Mouse (Mus musculus): Measurements from ENCODE around the gene Vgll4. TPM values are rescaled to one million over a fixed set of nuclear protein-coding genes. Genes with fewer than 3 reads are reported as not detected.

Gene Vgll4
- polyA plus RNA-seq, 1 experiment from 2014 or later, result 111 TPM

GRCm38 (mm10) chr6:114812322-114812721 lies 157.5 kb downstream of the Vgll4 start:
- Histone ChIP-seq H3K4me3 (ENCODE audit: low read depth, low read length) (no peak overlapping the region), H3K4me2 (no peak overlapping the region), H3K4me1 (ENCODE audit: insufficient read depth) (peaks cover 4% of the 10 kb centered on the region), H3K9ac (no peak overlapping the region), H3K36me3 (ENCODE audit: insufficient read depth) (no peaks in the 10 kb centered on the region), H3K27me3 (ENCODE audit: insufficient read depth, low read length) (no peaks in the 10 kb centered on the region), H3K9me3 (ENCODE audit: low read depth, low read length) (no peaks in the 10 kb centered on the region), H3K27ac (ENCODE audit: low read depth) (no peak overlapping the region)
- TF ChIP-seq CTCF (IDR thresholded peaks at IDR 0.05; ENCODE audit: low read depth), result no peak
- DNase-seq (no peak), ATAC-seq (ENCODE audit: insufficient read depth) (no peak)
- 72% methylated on average over 5 of the region's 5 CpGs for WGBS

Other genes starting within 250 kb of the Vgll4 start
- gene Tamm41, start 67.9 kb upstream of the Vgll4 start, polyA plus RNA-seq (2014; fragmentation: Nextera tagmentation; extraction: Ambion mirVana), result 76.2 and 76.7 TPM in 2 replicates
- gene Syn2, start 164.9 kb upstream of the Vgll4 start, polyA plus RNA-seq (2014; fragmentation: Nextera tagmentation; extraction: Ambion mirVana), result 0.72 and 1.7 TPM in 2 replicates